Mouse (Mus musculus) heart, embryonic 14.5 days (tissue): ENCODE measurements at regions not wholly inside any gene's neighbourhood (a gene's known extent, or its start where the extent isn't known, plus 50 kb on each side); places are given as distances from the start of the nearest gene placed in this dataset.

Experiments
- ATAC-seq: fragments of 200-750 bp; cut with Nextera tagmentation; 2 replicates; pipeline ENCODE4 v1.8.0; 2017; ENCODE audit warnings: low read depth, moderate TSS enrichment; ENCODE audit not compliant: insufficient number of reproducible peaks, insufficient read depth, low FRiP score
- H3K27ac ChIP-seq, 2 experiments: fragments of 200-500 bp in 1 of 2; fragments of 300-500 bp in 1 of 2; sonication (generic) in 1 of 2; replicated peaks in 1 of 2; 2 replicates each; pipeline ENCODE4 v1.5.1; 2012 to 2014; ENCODE audit warnings: low read depth in 2 of 2, low read length in 2 of 2, control low read depth in 1 of 2, mild to moderate bottlenecking in 1 of 2, mixed read lengths in 1 of 2; ENCODE audit not compliant: control insufficient read depth in 1 of 2, insufficient read depth in 1 of 2
- H3K27me3 ChIP-seq: fragments of 300-500 bp; sonication (generic); 2 replicates; pipeline ENCODE4 v1.6.1; 2014; ENCODE audit warnings: mild to moderate bottlenecking, low read length, control low read depth; ENCODE audit not compliant: control insufficient read depth, insufficient read depth
- H3K36me3 ChIP-seq: fragments of 300-500 bp; sonication (generic); 2 replicates; pipeline ENCODE4 v1.6.1; 2014; ENCODE audit warnings: mild to moderate bottlenecking, control low read depth, low read length, mixed read lengths; ENCODE audit not compliant: control insufficient read depth, insufficient read depth
- H3K4me1 ChIP-seq, 2 experiments: fragments of 200-500 bp in 1 of 2; fragments of 300-500 bp in 1 of 2; sonication (generic) in 1 of 2; 2 replicates each; pipeline ENCODE4 v1.6.1; 2012 to 2014; ENCODE audit warnings: low read length in 2 of 2, control low read depth in 1 of 2, mixed read lengths in 1 of 2; ENCODE audit not compliant: control insufficient read depth in 2 of 2, insufficient read depth in 2 of 2
- H3K4me2 ChIP-seq: fragments of 300-500 bp; sonication (generic); 2 replicates; pipeline ENCODE4 v1.6.1; 2014; ENCODE audit warnings: mild to moderate bottlenecking, low read length
- H3K4me3 ChIP-seq, 2 experiments: fragments of 200-500 bp in 1 of 2; fragments of 300-500 bp in 1 of 2; sonication (generic) in 1 of 2; 2 replicates each; pipeline ENCODE4 v1.5.1; 2012 to 2014; ENCODE audit warnings: low read length in 2 of 2, mild to moderate bottlenecking in 2 of 2, control low read depth in 1 of 2, low read depth in 1 of 2, moderate library complexity in 1 of 2; ENCODE audit not compliant: control insufficient read depth in 1 of 2, insufficient read depth in 1 of 2
- H3K9ac ChIP-seq: fragments of 300-500 bp; sonication (generic); 2 replicates; pipeline ENCODE4 v1.6.1; 2014; ENCODE audit warnings: mild to moderate bottlenecking, low read length
- H3K9me3 ChIP-seq: fragments of 300-500 bp; sonication (generic); 2 replicates; pipeline ENCODE4 v1.6.1; 2016; ENCODE audit warnings: low read length, control low read depth; ENCODE audit not compliant: control insufficient read depth
- WGBS: fragments of 180-500 bp; shearing (Covaris S2); extraction: QIAGEN DNeasy Blood & Tissue Kit; methylation state at CpG from one replicate; pipeline ENCODE4 v1.1.7; 2014; 5-methylcytosine and 5-hydroxymethylcytosine counted together

DNA sequence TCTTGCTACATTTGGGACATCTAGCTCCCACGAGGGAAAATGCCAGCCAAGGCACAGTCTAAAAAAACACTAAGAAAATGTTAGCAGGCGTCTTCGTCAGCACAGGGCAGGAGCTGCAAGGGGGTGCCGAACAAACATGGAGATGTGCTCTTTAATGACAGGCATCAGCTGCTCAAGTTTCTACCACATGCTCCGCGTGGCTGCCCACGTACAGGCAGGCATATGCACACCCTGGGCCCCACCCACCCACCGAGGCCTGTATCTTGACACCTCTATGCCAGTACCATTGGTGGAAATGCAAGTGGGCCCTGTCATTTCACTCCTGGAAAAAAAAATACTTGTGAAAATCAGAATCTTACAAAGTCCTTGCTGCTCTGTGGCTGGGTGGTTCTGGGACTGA lies 97.3 kb upstream of the Ces5a start:
- no peak overlapping the region for H3K27ac ChIP-seq
- no peaks in the 10 kb centered on the region for H3K36me3 ChIP-seq
- WGBS = 72% methylated on average over 8 of the region's 8 CpGs
- no peaks in the 10 kb centered on the region for H3K27me3 ChIP-seq
- H3K9me3 ChIP-seq = no peaks in the 10 kb centered on the region
- H3K4me2 ChIP-seq = no peak overlapping the region
- peaks cover 5 to 9% of the 10 kb centered on the region in 2 experiments; a peak in 3 of 4 replicates for H3K4me1 ChIP-seq
- no peak overlapping the region for H3K4me3 ChIP-seq
- H3K9ac ChIP-seq = no peak overlapping the region
- no peak for ATAC-seq

GRCm38 (mm10) chr8:93642770-93643169 lies 107.1 kb upstream of the Ces5a start:
- H3K27me3 ChIP-seq = no peaks in the 10 kb centered on the region
- no peaks in the 10 kb centered on the region for H3K9me3 ChIP-seq
- H3K4me1 ChIP-seq = no peaks in the 10 kb centered on the region
- WGBS = 58% methylated on average over 2 of the region's 2 CpGs
- H3K36me3 ChIP-seq = no peaks in the 10 kb centered on the region
- no peak overlapping the region for H3K4me2 ChIP-seq
- H3K4me3 ChIP-seq = no peak overlapping the region
- H3K9ac ChIP-seq = no peak overlapping the region
- no peak for ATAC-seq
- H3K27ac ChIP-seq = no peak overlapping the region

- Histone ChIP-seq H3K4me1 (no peaks in the 10 kb centered on the region), H3K9ac (no peak overlapping the region), H3K4me3 (no peak overlapping the region), H3K9me3 (no peaks in the 10 kb centered on the region), H3K27me3 (no peaks in the 10 kb centered on the region), H3K27ac (no peak overlapping the region), H3K36me3 (no peaks in the 10 kb centered on the region), H3K4me2 (no peak overlapping the region)
- 69% methylated on average over 4 of the region's 4 CpGs for WGBS
- ATAC-seq = no peak
These were observed 108.0 kb upstream of the Ces5a start for GRCm38 (mm10) chr8:93643471-93644215.

DNA sequence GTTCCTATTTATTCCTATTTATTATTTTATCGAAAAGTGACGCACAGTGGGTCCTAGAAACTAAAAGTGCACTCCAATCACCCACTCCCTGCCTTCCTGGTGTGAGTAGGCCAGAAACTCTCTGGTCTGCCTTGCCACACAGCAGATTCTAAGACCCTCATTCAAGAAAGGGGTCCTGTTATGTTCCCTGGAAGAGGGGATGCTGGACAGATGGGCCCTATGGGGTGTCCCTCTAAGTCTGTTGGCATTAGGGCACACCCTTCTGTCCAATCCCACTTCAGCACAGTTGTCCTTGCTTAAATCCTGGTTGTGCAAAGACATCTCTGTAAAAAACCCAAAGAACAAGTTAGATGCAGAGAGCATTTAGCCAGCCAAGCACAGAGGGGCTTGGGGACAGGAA lies 117.8 kb upstream of the Ces5a start:
- no peaks in the 10 kb centered on the region for H3K4me1 ChIP-seq
- no peak overlapping the region for H3K4me3 ChIP-seq
- WGBS = 93% methylated on average over 2 of the region's 2 CpGs
- ATAC-seq = no peak
- no peak overlapping the region for H3K4me2 ChIP-seq
- H3K9me3 ChIP-seq = peaks cover 6% of the 10 kb centered on the region; the same call in 1 of the 2 replicates
- no peak overlapping the region for H3K9ac ChIP-seq
- no peaks in the 10 kb centered on the region for H3K36me3 ChIP-seq
- no peaks in the 10 kb centered on the region for H3K27me3 ChIP-seq
- H3K27ac ChIP-seq = no peak overlapping the region

- WGBS = 70% methylated on average over 14 of the region's 14 CpGs
- no peaks in the 10 kb centered on the region for H3K36me3 ChIP-seq
- no peaks in the 10 kb centered on the region for H3K27me3 ChIP-seq
- ATAC-seq = no peak
- H3K4me1 ChIP-seq = no peaks in the 10 kb centered on the region
- H3K4me2 ChIP-seq = no peak overlapping the region
- no peak overlapping the region for H3K4me3 ChIP-seq
- H3K9ac ChIP-seq = no peak overlapping the region
- no peak overlapping the region for H3K27ac ChIP-seq
- peaks cover 6% of the 10 kb centered on the region; the same call in 1 of the 2 replicates for H3K9me3 ChIP-seq
These were observed 118.5 kb upstream of the Ces5a start for GRCm38 (mm10) chr8:93653913-93654705.

- WGBS = 80% methylated on average over 9 of the region's 9 CpGs
- no peak for ATAC-seq
These were observed 120.1 kb upstream of the Ces5a start for GRCm38 (mm10) chr8:93655752-93656151.

DNA sequence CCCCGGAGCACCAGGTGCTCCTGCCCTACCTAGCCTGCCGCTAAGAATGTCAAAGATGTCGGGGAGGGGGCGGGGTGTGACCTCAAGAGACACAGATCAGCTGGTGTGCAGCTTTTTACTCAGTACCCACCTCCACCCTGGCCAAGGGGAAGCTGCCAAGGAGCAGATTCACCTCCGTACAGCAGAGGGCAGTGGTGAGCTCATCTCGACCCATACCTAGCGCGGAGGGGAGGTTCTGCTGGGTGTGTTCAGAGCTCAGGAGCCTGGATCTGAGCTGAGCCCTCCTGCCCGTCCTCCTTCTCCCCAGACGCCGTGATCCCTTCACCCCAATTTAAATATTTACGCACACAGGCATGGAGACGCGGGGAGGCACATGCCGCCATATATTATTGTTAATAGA lies 126.1 kb upstream of the Ces5a start:
- Histone ChIP-seq H3K4me2 (peak overlapping the region; percentile 63), H3K36me3 (no peaks in the 10 kb centered on the region), H3K4me3 (peak overlapping the region; percentile 24 to 35; a peak in 3 of 4 replicates), H3K27me3 (no peaks in the 10 kb centered on the region), H3K9me3 (no peaks in the 10 kb centered on the region), H3K9ac (peak overlapping the region; percentile 54; the same call in 1 of the 2 replicates), H3K4me1 (no peaks in the 10 kb centered on the region; a peak in 2 of 4 replicates), H3K27ac (no peak overlapping the region)
- peak; percentile 62; the same call in 1 of the 2 replicates for ATAC-seq
- 5% methylated on average over 15 of the region's 15 CpGs for WGBS

More at GRCm38 (mm10) chr8:93655752-93656151, 120.1 kb upstream of the Ces5a start:
- Histone ChIP-seq H3K9me3 (no peaks in the 10 kb centered on the region), H3K27ac (no peak overlapping the region), H3K36me3 (no peaks in the 10 kb centered on the region), H3K9ac (no peak overlapping the region), H3K27me3 (no peaks in the 10 kb centered on the region), H3K4me1 (no peaks in the 10 kb centered on the region), H3K4me2 (no peak overlapping the region), H3K4me3 (no peak overlapping the region)
